ENCODE assay signal across 23 mouse cellular contexts in genomic region chr14:32823861-32824260, GRCm38 (mm10). TPM values are rescaled to one million over a fixed set of nuclear protein-coding genes. Genes with fewer than 3 reads are reported as not detected.
A peak's percentile ranks its signal among the peaks of the same experiment; 100 is the strongest.
DNase-seq lines count a peak whose midpoint lies in the region; ATAC-seq and TF ChIP-seq lines count a peak whose summit lies in the region.
"Had no signal": no experiment of that assay in that cellular context is flagged by ENCODE, and none has a peak within 500 bp of the region (broad histone marks: within the 10 kb centered on the region; RNA-seq: fewer than 3 reads in every experiment).

No protein-coding gene starts in this region.

- H3K9ac ChIP-seq in embryonic facial prominence, embryonic 15.5 days: no peak overlapping the region
- H3K9ac ChIP-seq in kidney, postnatal 0 days (ENCODE audit: low read depth, low read length): no peak overlapping the region
- H3K9ac ChIP-seq: embryonic facial prominence, embryonic 12.5 days; forebrain, embryonic 12.5 days; heart, embryonic 15.5 days; hindbrain, embryonic 13.5 days had no signal

- H3K27ac ChIP-seq in embryonic facial prominence, embryonic 15.5 days (replicated peaks): 0 out of 2 replicates have a peak overlapping the region, but pooled peaks have one; percentile 17
- no peak overlapping the region for H3K27ac ChIP-seq in embryonic facial prominence, embryonic 10.5 days (replicated peaks)
- no peak overlapping the region for H3K27ac ChIP-seq in kidney, postnatal 0 days
- H3K27ac ChIP-seq: forebrain, embryonic 12.5 days; heart, embryonic 15.5 days; hindbrain, embryonic 13.5 days; hindbrain, postnatal 0 days had no signal

- H3K36me3 ChIP-seq in embryonic facial prominence, embryonic 15.5 days: no peaks in the 10 kb centered on the region
- no peaks in the 10 kb centered on the region for H3K36me3 ChIP-seq in embryonic facial prominence, embryonic 10.5 days (replicated peaks)
- H3K36me3 ChIP-seq in kidney, postnatal 0 days (ENCODE audit: insufficient read depth, low read length): no peaks in the 10 kb centered on the region
- H3K36me3 ChIP-seq: embryonic facial prominence, embryonic 12.5 days; forebrain, embryonic 12.5 days; heart, embryonic 15.5 days; hindbrain, embryonic 13.5 days had no signal

- 69% methylated on average over 3 of the region's 3 CpGs for WGBS in embryonic facial prominence, embryonic 15.5 days
- WGBS in embryonic facial prominence, embryonic 10.5 days: 86% methylated on average over 3 of the region's 3 CpGs
- WGBS in kidney, postnatal 0 days: 73% methylated on average over 3 of the region's 3 CpGs

- H3K4me1 ChIP-seq in embryonic facial prominence, embryonic 15.5 days: peaks cover 50% of the 10 kb centered on the region
- peaks cover 55% of the 10 kb centered on the region for H3K4me1 ChIP-seq in embryonic facial prominence, embryonic 10.5 days
- peaks cover 32% of the 10 kb centered on the region for H3K4me1 ChIP-seq in kidney, postnatal 0 days (replicated peaks; ENCODE audit: insufficient read depth, low read length)

- H3K4me2 ChIP-seq in embryonic facial prominence, embryonic 15.5 days (replicated peaks): no peak overlapping the region
- H3K4me2 ChIP-seq in kidney, postnatal 0 days (ENCODE audit: low read length): no peak overlapping the region
- H3K4me2 ChIP-seq: embryonic facial prominence, embryonic 12.5 days; forebrain, embryonic 12.5 days; heart, embryonic 15.5 days; hindbrain, embryonic 13.5 days had no signal

- ATAC-seq in embryonic facial prominence, embryonic 15.5 days (ENCODE audit: insufficient number of reproducible peaks, low FRiP score, low TSS enrichment, low read depth): no peak
- no peak for ATAC-seq in kidney, postnatal 0 days (replicated peaks; ENCODE audit: low FRiP score, low read depth)
- ATAC-seq: activated CD4-positive, CD25-positive, alpha-beta regulatory T cell, adult 4 months; forebrain, embryonic 16.5 days; hindbrain, postnatal 0 days had no signal

- 0 out of 2 replicates have a peak, but pooled peaks have one; percentile 3 for TF ChIP-seq CTCF in kidney, postnatal 0 days (IDR thresholded peaks at IDR 0.05; ENCODE audit: low read depth)

- no peak for DNase-seq in embryonic facial prominence, embryonic 10.5 days (ENCODE audit: low spot score)
- no peak for DNase-seq in kidney, postnatal 0 days (ENCODE audit: low spot score)
- DNase-seq in kidney, postnatal 4 days: no peak
- DNase-seq in retina, embryonic 14.5 days (ENCODE audit: low spot score): peak; percentile 23
- DNase-seq in retina, postnatal 1 day: no peak
- no peak for DNase-seq in T-cell, adult 2 months (ENCODE audit: low spot score)
- DNase-seq: adrenal gland, adult 2 months; adrenal gland, postnatal 25 days; cerebellum, adult 18-20 months; cerebellum, adult 9-11 months; embryo, embryonic 11 days; gastrocnemius, postnatal 10 days; heart, postnatal 14 days had no signal

- no peaks in the 10 kb centered on the region for H3K9me3 ChIP-seq in embryonic facial prominence, embryonic 15.5 days (replicated peaks)
- H3K9me3 ChIP-seq in embryonic facial prominence, embryonic 10.5 days: no peaks in the 10 kb centered on the region
- no peaks in the 10 kb centered on the region for H3K9me3 ChIP-seq in kidney, postnatal 0 days (replicated peaks; ENCODE audit: low read length)
- H3K9me3 ChIP-seq: embryonic facial prominence, embryonic 12.5 days; forebrain, embryonic 12.5 days; heart, embryonic 15.5 days; hindbrain, embryonic 13.5 days had no signal

- no peaks in the 10 kb centered on the region for H3K27me3 ChIP-seq in embryonic facial prominence, embryonic 15.5 days
- H3K27me3 ChIP-seq in embryonic facial prominence, embryonic 10.5 days (replicated peaks; ENCODE audit: low read depth, poor library complexity, severe bottlenecking): no peaks in the 10 kb centered on the region
- H3K27me3 ChIP-seq in kidney, postnatal 0 days (ENCODE audit: insufficient read depth, low read length): no peaks in the 10 kb centered on the region
- H3K27me3 ChIP-seq: embryonic facial prominence, embryonic 12.5 days; heart, embryonic 15.5 days; hindbrain, embryonic 13.5 days had no signal

- no peak overlapping the region for H3K4me3 ChIP-seq in embryonic facial prominence, embryonic 15.5 days (replicated peaks)
- H3K4me3 ChIP-seq in embryonic facial prominence, embryonic 10.5 days: no peak overlapping the region
- no peak overlapping the region for H3K4me3 ChIP-seq in kidney, postnatal 0 days (replicated peaks; ENCODE audit: low read depth, low read length)
- H3K4me3 ChIP-seq: embryonic facial prominence, embryonic 12.5 days; forebrain, embryonic 12.5 days; heart, embryonic 15.5 days; hindbrain, embryonic 13.5 days had no signal

RNA-seq across cellular contexts. Expression of gene Fam170b, which starts 9.9 kb away (rescaled TPM):
- 0.07 and 0.19 TPM in 2 replicates for polyA plus RNA-seq in embryonic facial prominence, embryonic 15.5 days (2015; fragmentation: Nextera tagmentation; extraction: Ambion mirVana)
- polyA plus RNA-seq in embryonic facial prominence, embryonic 10.5 days (2016; fragmentation: Nextera tagmentation; extraction: Ambion mirVana): not detected in 2 replicates
- polyA plus RNA-seq in kidney, postnatal 0 days (2015; fragmentation: Nextera tagmentation; extraction: Ambion mirVana): 0.04 and 0.09 TPM in 2 replicates
- polyA plus RNA-seq: activated CD4-positive, CD25-positive, alpha-beta regulatory T cell, adult 4 months; C2C12; embryonic facial prominence, embryonic 12.5 days; forebrain, embryonic 12.5 days; forebrain, embryonic 16.5 days; frontal cortex, adult 2 months; hindbrain, embryonic 13.5 days; hindbrain, postnatal 0 days had no signal

RNA-seq across cellular contexts. Expression of gene Vstm4, which starts 32.7 kb away (rescaled TPM):
- 37.3 and 44.0 TPM in 2 replicates for polyA plus RNA-seq in embryonic facial prominence, embryonic 15.5 days (2015; fragmentation: Nextera tagmentation; extraction: Ambion mirVana)
- 1.9 and 2.2 TPM in 2 replicates for polyA plus RNA-seq in embryonic facial prominence, embryonic 10.5 days (2016; fragmentation: Nextera tagmentation; extraction: Ambion mirVana)
- polyA plus RNA-seq in kidney, postnatal 0 days (2015; fragmentation: Nextera tagmentation; extraction: Ambion mirVana): 45.2 and 47.4 TPM in 2 replicates
- polyA plus RNA-seq: C2C12 had no signal

RNA-seq across cellular contexts. Expression of gene Tmem273, which starts 38.1 kb away (rescaled TPM):
- polyA plus RNA-seq in embryonic facial prominence, embryonic 15.5 days (2015; fragmentation: Nextera tagmentation; extraction: Ambion mirVana): 0.60 and 0.68 TPM in 2 replicates
- polyA plus RNA-seq in embryonic facial prominence, embryonic 10.5 days (2016; fragmentation: Nextera tagmentation; extraction: Ambion mirVana): 0.10 and 0.24 TPM in 2 replicates
- polyA plus RNA-seq in kidney, postnatal 0 days (2015; fragmentation: Nextera tagmentation; extraction: Ambion mirVana): 0.20 and 0.30 TPM in 2 replicates

Comparison
In these comparisons a context has a peak if more than half of its experiments do, and no peak if none do; other contexts are left out.
1. RNA of gene Vstm4, which starts 32.7 kb away (polyA plus RNA-seq): 45.2 to 47.4 TPM in kidney, postnatal 0 days and 37.3 to 44.0 TPM in embryonic facial prominence, embryonic 15.5 days; 1.9 to 2.2 TPM in embryonic facial prominence, embryonic 10.5 days; every median in the first group is over 10 times any median in the second.